Mouse (Mus musculus): ENCODE measurements around the gene Rcan1. TPM values are rescaled to one million over a fixed set of nuclear protein-coding genes. Genes with fewer than 3 reads are reported as not detected.

Gene Rcan1
- polyA plus RNA-seq, 1 experiment = 25.9 TPM

- TF ChIP-seq CTCF (IDR thresholded peaks at IDR 0.05; ENCODE audit: borderline replicate concordance, insufficient read depth, low read length) (no peak), POLR2A (IDR thresholded peaks at IDR 0.05; ENCODE audit: low read depth, low read length) (no peak)
- no peak overlapping the region for H3K4me3 ChIP-seq (ENCODE audit: insufficient read depth, low read length)
- H3K27ac ChIP-seq (ENCODE audit: insufficient read depth, low read length) = no peak overlapping the region
- H3K4me1 ChIP-seq (ENCODE audit: control insufficient read depth, insufficient read depth, low read length) = 0 out of 2 replicates have a peak, but pooled peaks cover 2% of the 10 kb centered on the region
Observed at GRCm38 (mm10) chr16:92348941-92349340, 121.7 kb downstream of the Rcan1 start.

- H3K27ac ChIP-seq (ENCODE audit: insufficient read depth, low read length) = no peak overlapping the region
- TF ChIP-seq CTCF (IDR thresholded peaks at IDR 0.05; ENCODE audit: borderline replicate concordance, insufficient read depth, low read length) (no peak), POLR2A (IDR thresholded peaks at IDR 0.05; ENCODE audit: low read depth, low read length) (no peak)
- H3K4me1 ChIP-seq (ENCODE audit: control insufficient read depth, insufficient read depth, low read length) = 0 out of 2 replicates have a peak, but pooled peaks cover 2% of the 10 kb centered on the region
- no peak overlapping the region for H3K4me3 ChIP-seq (ENCODE audit: insufficient read depth, low read length)
Observed at GRCm38 (mm10) chr16:92346297-92346916, 124.3 kb downstream of the Rcan1 start.

- Histone ChIP-seq H3K27ac (ENCODE audit: insufficient read depth, low read length) (no peak overlapping the region), H3K4me1 (ENCODE audit: control insufficient read depth, insufficient read depth, low read length) (peaks cover 5% of the 10 kb centered on the region), H3K4me3 (ENCODE audit: insufficient read depth, low read length) (no peak overlapping the region)
- TF ChIP-seq POLR2A (IDR thresholded peaks at IDR 0.05; ENCODE audit: low read depth, low read length) = no peak
Observed at GRCm38 (mm10) chr16:92345177-92345576, 125.5 kb downstream of the Rcan1 start.

Other genes with a start within 250 kb of the Rcan1 start
- gene Kcne2, start 178.5 kb downstream of the Rcan1 start, polyA plus RNA-seq (2011; ENCODE audit: insufficient read length, low read depth, missing spikeins) = not detected in 2 replicates
- 33.6 and 50.5 TPM in 2 replicates for gene Smim11, start 169.6 kb downstream of the Rcan1 start, polyA plus RNA-seq (2011; ENCODE audit: insufficient read length, low read depth, missing spikeins)
- not detected in 2 replicates for gene Fam243, start 149.4 kb downstream of the Rcan1 start, polyA plus RNA-seq (2011; ENCODE audit: insufficient read length, low read depth, missing spikeins)
- gene Kcne1, start 111.4 kb downstream of the Rcan1 start, polyA plus RNA-seq (2011; ENCODE audit: insufficient read length, low read depth, missing spikeins) = not detected in 2 replicates
- not detected in 2 replicates for gene Clic6, start 14.9 kb upstream of the Rcan1 start, polyA plus RNA-seq (2011; ENCODE audit: insufficient read length, low read depth, missing spikeins)